Mouse (Mus musculus): ENCODE measurements around the gene Mllt6. TPM values are rescaled to one million over a fixed set of nuclear protein-coding genes. Genes with fewer than 3 reads are reported as not detected.
"Not testable (repeated sequence)": the region's sequence is repeated elsewhere in the genome, so short reads cannot be mapped to it uniquely, and the experiment has no call there.

Mllt6 gene
- polyA plus RNA-seq, 1 experiment: 78.5 TPM

DNA sequence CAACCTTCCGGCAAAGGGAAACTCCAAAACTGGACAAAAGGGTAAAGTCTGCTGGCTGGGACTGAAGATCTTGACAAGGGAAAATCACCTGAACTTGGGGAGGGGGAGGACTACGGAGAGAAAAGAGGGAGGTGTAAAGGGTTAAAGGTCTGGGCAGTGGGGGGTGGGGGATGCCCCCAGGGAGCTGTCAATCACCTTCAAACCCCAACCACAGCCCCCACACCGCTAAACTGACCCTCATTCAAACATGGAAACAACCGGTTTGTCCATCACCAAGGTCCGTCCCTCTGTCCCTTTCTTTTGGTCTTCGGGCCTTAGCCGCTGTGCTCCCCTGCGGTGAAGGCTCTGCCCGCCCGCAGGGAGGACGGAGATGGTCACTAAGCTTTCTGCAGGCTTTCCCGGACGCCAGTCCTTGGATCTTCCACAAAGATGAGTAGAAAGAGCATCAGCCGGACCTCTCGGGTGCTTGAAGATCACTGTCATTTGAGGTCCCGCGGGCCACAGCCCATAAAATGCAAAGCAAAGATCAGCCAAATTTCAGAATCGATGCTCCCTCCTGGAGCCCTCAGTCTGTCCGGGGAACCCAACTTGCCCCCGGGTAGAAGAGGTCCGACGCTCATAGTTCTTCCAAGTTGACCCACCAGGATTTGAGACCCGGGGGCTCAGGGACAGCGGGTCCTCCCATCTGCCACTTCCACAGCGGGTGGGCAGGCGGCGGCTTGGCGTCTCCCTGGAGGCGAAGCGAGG, 35.5 kb upstream of the Mllt6 start:
- Histone ChIP-seq H3K4me1 (ENCODE audit: control insufficient read depth, insufficient read depth, low read length) (peaks cover 3% of the 10 kb centered on the region; the same call in 1 of the 2 replicates), H3K27ac (ENCODE audit: insufficient read depth, low read length) (no peak overlapping the region), H3K4me3 (ENCODE audit: insufficient read depth, low read length) (peak overlapping the region; percentile 39; the same call in 1 of the 2 replicates)
- no peak for TF ChIP-seq CTCF (IDR thresholded peaks at IDR 0.05; ENCODE audit: extremely low read depth, insufficient read depth, low read length)
- TF ChIP-seq POLR2A (IDR thresholded peaks at IDR 0.05; ENCODE audit: extremely low read depth, insufficient read depth, low read length): no peak

DNA sequence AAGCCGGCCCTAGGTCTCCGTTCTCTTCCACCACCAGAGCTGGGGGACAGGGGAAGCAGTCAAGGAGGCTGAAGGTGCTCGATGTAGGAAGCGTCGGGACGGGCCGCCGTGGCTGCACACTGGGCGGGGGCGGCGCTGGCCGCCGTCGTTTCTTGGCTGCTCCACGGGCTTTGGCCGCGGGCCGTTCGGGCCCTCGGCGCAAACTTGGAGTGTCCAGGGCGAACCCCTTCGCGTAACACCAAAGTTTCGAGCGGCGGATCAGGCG, 35.0 kb upstream of the Mllt6 start:
- Histone ChIP-seq H3K4me1 (ENCODE audit: control insufficient read depth, insufficient read depth, low read length) (peaks cover 3% of the 10 kb centered on the region; the same call in 1 of the 2 replicates), H3K27ac (ENCODE audit: insufficient read depth, low read length) (no peak overlapping the region), H3K4me3 (ENCODE audit: insufficient read depth, low read length) (peak overlapping the region; percentile 39)
- no peak for TF ChIP-seq POLR2A (IDR thresholded peaks at IDR 0.05; ENCODE audit: extremely low read depth, insufficient read depth, low read length)
- TF ChIP-seq CTCF (IDR thresholded peaks at IDR 0.05; ENCODE audit: extremely low read depth, insufficient read depth, low read length): no peak

DNA sequence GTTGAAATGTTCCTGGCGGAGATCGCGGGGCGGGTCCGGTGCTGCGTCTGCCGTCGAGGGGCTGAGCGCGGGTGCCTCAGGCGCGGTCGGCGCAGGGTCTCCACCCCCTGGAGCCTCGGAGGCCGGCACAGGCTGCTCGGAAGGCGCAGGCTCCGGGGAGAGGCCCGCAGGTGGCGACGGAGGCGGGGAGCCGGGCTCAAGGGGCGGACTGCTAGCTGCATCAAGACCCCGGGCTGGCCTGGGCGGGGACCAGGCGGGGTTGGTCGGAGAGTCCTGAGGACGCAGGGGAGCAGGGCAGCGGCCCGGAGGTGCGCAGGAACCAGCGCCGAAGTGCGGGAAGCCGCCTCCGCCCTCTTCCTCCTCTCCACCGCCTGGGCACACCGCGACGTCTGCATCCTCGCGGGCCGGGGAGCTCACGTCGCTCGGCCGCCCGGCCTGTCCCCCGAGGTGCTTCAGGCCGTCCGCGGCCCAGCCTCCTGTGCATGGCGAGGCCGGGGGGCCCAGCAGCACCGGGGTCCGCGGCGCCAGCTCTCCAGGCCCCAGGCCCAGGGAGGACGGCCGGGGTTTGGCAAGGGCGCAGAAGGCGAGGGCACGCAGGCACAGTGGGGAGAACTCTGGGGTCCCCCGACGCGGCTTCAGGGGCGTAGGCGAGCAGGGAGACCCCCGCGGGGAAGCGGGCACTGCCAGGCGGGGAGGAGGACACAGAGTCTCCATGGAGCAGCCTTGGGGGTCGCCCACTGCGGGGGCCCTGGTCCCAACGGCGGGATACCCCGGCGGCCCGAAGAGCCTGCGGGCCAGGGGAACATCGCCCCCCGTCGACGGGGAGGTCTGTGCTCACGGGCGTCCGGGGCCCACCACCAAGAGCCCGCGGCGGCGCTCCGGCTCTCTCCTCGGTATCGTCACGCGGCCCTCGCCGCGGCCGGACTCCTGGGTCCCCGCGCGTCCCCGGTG, 34.4 kb upstream of the Mllt6 start:
- Histone ChIP-seq H3K4me3 (ENCODE audit: insufficient read depth, low read length) (peak overlapping the region; percentile 39), H3K27ac (ENCODE audit: insufficient read depth, low read length) (no peak overlapping the region), H3K4me1 (ENCODE audit: control insufficient read depth, insufficient read depth, low read length) (peaks cover 3% of the 10 kb centered on the region; the same call in 1 of the 2 replicates)
- no peak for TF ChIP-seq POLR2A (IDR thresholded peaks at IDR 0.05; ENCODE audit: extremely low read depth, insufficient read depth, low read length)
- no peak for TF ChIP-seq CTCF (IDR thresholded peaks at IDR 0.05; ENCODE audit: extremely low read depth, insufficient read depth, low read length)

DNA sequence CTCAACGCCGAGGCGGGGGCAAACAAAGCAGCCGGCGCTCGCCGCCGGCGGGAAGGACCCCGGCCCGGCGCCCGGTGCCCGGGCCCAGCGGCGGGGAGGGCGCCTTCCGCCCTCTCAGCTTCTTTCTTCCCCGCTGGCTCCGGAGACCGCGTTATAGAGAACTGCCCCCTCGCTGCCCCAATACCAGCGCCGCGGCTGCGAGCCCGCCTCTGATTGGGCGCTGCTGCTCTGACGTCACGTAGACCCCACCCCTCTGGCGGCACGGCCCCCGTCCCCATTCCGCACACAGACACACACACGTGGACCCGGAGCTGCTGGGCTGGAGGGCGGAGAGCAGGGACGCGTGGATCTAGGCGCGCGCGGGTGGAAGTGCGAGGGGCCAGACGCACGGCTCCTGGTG, 33.6 kb upstream of the Mllt6 start, which contains the start of gene Epop:
Epop (minus strand) TSS at position 127 of the 400 bp plus-strand sequence.
- peaks cover 3% of the 10 kb centered on the region; the same call in 1 of the 2 replicates for H3K4me1 ChIP-seq (ENCODE audit: control insufficient read depth, insufficient read depth, low read length)
- H3K27ac ChIP-seq (ENCODE audit: insufficient read depth, low read length): no peak within 1 kb of the TSS
- TF ChIP-seq POLR2A (IDR thresholded peaks at IDR 0.05; ENCODE audit: extremely low read depth, insufficient read depth, low read length) (peak; percentile 68), CTCF (IDR thresholded peaks at IDR 0.05; ENCODE audit: extremely low read depth, insufficient read depth, low read length) (no peak)
- H3K4me3 ChIP-seq (ENCODE audit: insufficient read depth, low read length): peak within 1 kb of the TSS; percentile 39

DNA sequence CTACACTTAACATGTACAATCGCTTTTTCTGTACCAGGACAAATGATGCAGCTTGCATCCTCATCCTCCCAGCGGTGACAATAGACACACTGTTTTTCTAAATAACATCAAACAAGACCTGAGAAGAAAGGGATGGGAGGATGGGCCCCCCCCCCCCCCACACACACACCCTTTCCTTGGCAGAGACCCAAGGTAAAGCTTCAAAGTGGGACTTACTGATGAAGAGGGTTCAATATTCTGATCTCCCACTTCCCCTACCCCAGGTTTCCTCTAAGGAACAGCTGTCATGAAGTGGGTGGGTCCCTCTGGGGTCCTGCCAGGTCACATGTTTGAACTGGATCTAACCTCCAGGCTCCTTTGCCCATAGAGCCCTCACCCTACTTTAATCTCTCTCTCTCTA, 32.2 kb upstream of the Mllt6 start:
- Histone ChIP-seq H3K4me3 (ENCODE audit: insufficient read depth, low read length) (no peak overlapping the region), H3K4me1 (ENCODE audit: control insufficient read depth, insufficient read depth, low read length) (peaks cover 3% of the 10 kb centered on the region; the same call in 1 of the 2 replicates), H3K27ac (ENCODE audit: insufficient read depth, low read length) (peak overlapping the region; percentile 80)
- TF ChIP-seq POLR2A (IDR thresholded peaks at IDR 0.05; ENCODE audit: extremely low read depth, insufficient read depth, low read length): no peak
- no peak for TF ChIP-seq CTCF (IDR thresholded peaks at IDR 0.05; ENCODE audit: extremely low read depth, insufficient read depth, low read length)

DNA sequence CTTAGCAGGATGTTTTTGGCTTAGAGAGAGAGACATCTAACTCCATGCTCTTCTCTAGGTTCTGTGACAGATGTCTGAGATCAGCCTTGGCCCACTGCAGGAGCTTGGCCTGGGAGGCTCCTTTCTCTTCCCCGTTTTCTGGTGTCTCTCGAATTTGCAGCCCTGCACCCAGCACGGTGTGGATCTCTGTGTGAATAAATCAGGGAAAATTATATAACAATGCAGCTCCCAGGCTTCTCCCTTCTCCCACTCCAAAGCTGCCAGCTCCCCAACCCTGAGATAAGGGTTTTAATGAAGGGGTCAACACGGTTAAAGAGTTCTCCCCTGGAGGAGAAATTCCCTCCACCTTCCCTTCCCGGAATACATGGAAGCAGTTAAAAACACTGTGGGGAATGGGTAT, 31.7 kb upstream of the Mllt6 start:
- Histone ChIP-seq H3K4me1 (ENCODE audit: control insufficient read depth, insufficient read depth, low read length) (peaks cover 3% of the 10 kb centered on the region; the same call in 1 of the 2 replicates), H3K4me3 (ENCODE audit: insufficient read depth, low read length) (no peak overlapping the region), H3K27ac (ENCODE audit: insufficient read depth, low read length) (peak overlapping the region; percentile 80)
- TF ChIP-seq POLR2A (IDR thresholded peaks at IDR 0.05; ENCODE audit: extremely low read depth, insufficient read depth, low read length): no peak
- TF ChIP-seq CTCF (IDR thresholded peaks at IDR 0.05; ENCODE audit: extremely low read depth, insufficient read depth, low read length): no peak

DNA sequence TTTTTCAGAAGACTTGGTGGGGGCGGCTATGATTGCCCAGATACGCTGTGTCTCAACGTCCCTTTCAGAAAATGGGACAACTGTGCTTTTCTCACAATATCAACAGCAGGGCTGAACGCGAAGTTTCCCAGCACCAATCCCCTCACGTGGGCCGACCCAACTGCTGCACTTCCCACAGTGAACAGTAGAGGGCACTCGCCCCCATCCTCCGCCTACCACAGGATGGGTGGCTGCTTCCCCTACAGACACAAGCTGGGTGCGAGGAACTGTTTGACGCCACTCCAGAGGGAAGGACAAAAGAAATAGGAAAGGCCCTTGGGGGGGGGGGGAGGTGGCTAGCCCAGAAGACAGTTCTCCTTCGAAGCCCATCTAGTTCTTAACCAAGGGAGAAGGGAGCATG, 31.3 kb upstream of the Mllt6 start:
- Histone ChIP-seq H3K27ac (ENCODE audit: insufficient read depth, low read length) (0 out of 2 replicates have a peak overlapping the region, but pooled peaks have one; percentile 49), H3K4me1 (ENCODE audit: control insufficient read depth, insufficient read depth, low read length) (peaks cover 3% of the 10 kb centered on the region; the same call in 1 of the 2 replicates), H3K4me3 (ENCODE audit: insufficient read depth, low read length) (no peak overlapping the region)
- TF ChIP-seq POLR2A (IDR thresholded peaks at IDR 0.05; ENCODE audit: extremely low read depth, insufficient read depth, low read length): no peak
- peak; percentile 89 for TF ChIP-seq CTCF (IDR thresholded peaks at IDR 0.05; ENCODE audit: extremely low read depth, insufficient read depth, low read length)

DNA sequence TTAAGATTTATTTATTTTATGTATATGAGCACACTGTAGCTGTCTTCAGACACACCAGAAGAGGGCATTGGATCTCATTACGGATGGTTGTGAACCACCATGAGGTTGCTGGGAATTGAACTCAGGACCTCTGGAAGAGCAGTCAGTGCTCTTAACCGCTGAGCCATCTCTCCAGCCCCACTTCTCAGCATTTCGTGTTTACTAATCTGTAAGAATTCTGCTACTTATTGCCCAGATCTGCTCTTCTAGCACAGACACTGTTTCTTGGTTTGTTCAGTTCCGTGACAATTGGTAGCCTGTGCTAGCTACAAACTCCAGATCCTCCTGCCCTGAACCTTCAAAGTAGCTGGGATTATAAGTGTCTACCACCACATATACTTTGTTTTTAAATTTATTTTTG, 30.8 kb upstream of the Mllt6 start:
- not testable (repeated sequence) for H3K4me3 ChIP-seq (ENCODE audit: insufficient read depth, low read length); H3K4me1 ChIP-seq (ENCODE audit: control insufficient read depth, insufficient read depth, low read length); H3K27ac ChIP-seq (ENCODE audit: insufficient read depth, low read length)

DNA sequence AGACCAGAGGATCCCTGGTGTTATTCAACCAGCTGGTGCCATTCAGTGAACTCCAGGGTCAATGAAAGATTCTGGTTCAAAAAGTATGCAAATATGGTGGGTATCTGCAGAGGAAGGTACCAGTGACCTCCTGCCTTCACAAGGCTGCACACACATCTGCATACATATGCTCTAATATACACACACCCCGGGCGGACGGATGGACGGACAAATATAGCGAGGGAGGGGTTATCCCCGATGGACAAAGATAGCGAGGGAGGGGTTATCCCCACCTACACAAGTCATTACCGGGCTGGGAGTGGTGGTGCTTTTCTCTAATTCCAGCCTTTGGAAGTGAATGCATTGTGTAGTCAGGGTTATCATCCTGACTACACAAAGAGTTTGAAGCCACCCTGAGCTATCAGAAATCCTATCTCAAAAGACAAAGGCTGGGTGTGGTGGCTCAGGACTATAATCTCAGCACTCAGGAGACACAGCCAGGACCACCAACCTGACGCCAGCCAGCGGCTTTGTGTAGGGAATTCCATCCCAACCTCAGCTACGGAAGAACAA, 27.7 kb upstream of the Mllt6 start:
- TF ChIP-seq CTCF (IDR thresholded peaks at IDR 0.05; ENCODE audit: extremely low read depth, insufficient read depth, low read length) (no peak), POLR2A (IDR thresholded peaks at IDR 0.05; ENCODE audit: extremely low read depth, insufficient read depth, low read length) (no peak)
- Histone ChIP-seq H3K4me3 (ENCODE audit: insufficient read depth, low read length) (no peak overlapping the region), H3K27ac (ENCODE audit: insufficient read depth, low read length) (no peak overlapping the region), H3K4me1 (ENCODE audit: control insufficient read depth, insufficient read depth, low read length) (peaks cover 5% of the 10 kb centered on the region)

All from cortical plate, adult 2 months (tissue).